Mouse (Mus musculus): ENCODE measurements around the gene Chst10.

GRCm38 (mm10) chr1:38848451-38849289 is 49.3 kb downstream of the Chst10 start:
- TF ChIP-seq GATA1 (IDR thresholded peaks at IDR 0.05; ENCODE audit: borderline replicate concordance, low read length) (no peak), FLI1 (IDR thresholded peaks at IDR 0.05; ENCODE audit: low read length) (no peak)
